Mouse (Mus musculus) c-Kit-positive CD71-positive TER-119-negative erythroid progenitor cells, embryonic 14.5 days (primary cell): ENCODE results near the gene Bcorl1.

Experiments used
- DNase-seq: peaks from one replicate; pipeline ENCODE4 v3.0.0-alpha.2; 2013; ENCODE audit warnings: low read depth

The Bcorl1 gene

GRCm38 (mm10) chrX:48341141-48341540, at the start of gene Bcorl1:
Gene Bcorl1, plus strand, starts transcription at chrX:48341358.
- no peak for DNase-seq

GRCm38 (mm10) chrX:48291413-48291812, 49.7 kb upstream of the Bcorl1 start:
- no peak for DNase-seq

- no peak for DNase-seq
Observed at GRCm38 (mm10) chrX:48305356-48305755, 35.8 kb upstream of the Bcorl1 start.

- DNase-seq = no peak
Observed at GRCm38 (mm10) chrX:48310706-48311517, 30.2 kb upstream of the Bcorl1 start.

- no peak for DNase-seq
Observed at GRCm38 (mm10) chrX:48311727-48312126, 29.4 kb upstream of the Bcorl1 start.

- DNase-seq = peak; percentile 73
Observed at GRCm38 (mm10) chrX:48314530-48315079, 26.6 kb upstream of the Bcorl1 start.

GRCm38 (mm10) chrX:48317444-48317843, 23.7 kb upstream of the Bcorl1 start:
- no peak for DNase-seq

GRCm38 (mm10) chrX:48318194-48318593, 23.0 kb upstream of the Bcorl1 start:
- DNase-seq = no peak

- no peak for DNase-seq
Observed at GRCm38 (mm10) chrX:48340441-48341049, 613 bp upstream of the Bcorl1 start.

- DNase-seq = no peak
Observed at GRCm38 (mm10) chrX:48341621-48342161, 533 bp downstream of the Bcorl1 start.

- DNase-seq = no peak
Observed at GRCm38 (mm10) chrX:48342731-48343130, 1.6 kb downstream of the Bcorl1 start.

- DNase-seq = peak; percentile 75
Observed at GRCm38 (mm10) chrX:48343461-48343952, 2.3 kb downstream of the Bcorl1 start.

GRCm38 (mm10) chrX:48343966-48344642, 2.9 kb downstream of the Bcorl1 start:
- DNase-seq = no peak

GRCm38 (mm10) chrX:48344643-48345384, 3.7 kb downstream of the Bcorl1 start:
- no peak for DNase-seq

- no peak for DNase-seq
Observed at GRCm38 (mm10) chrX:48345385-48345932, 4.3 kb downstream of the Bcorl1 start.

GRCm38 (mm10) chrX:48355346-48355745, 14.2 kb downstream of the Bcorl1 start:
- DNase-seq = no peak

- DNase-seq = no peak
Observed at GRCm38 (mm10) chrX:48365836-48366577, 24.8 kb downstream of the Bcorl1 start.

GRCm38 (mm10) chrX:48367841-48368240, 26.7 kb downstream of the Bcorl1 start:
- DNase-seq = no peak

GRCm38 (mm10) chrX:48383643-48384042, 42.5 kb downstream of the Bcorl1 start:
- DNase-seq = peak; percentile 9

GRCm38 (mm10) chrX:48385927-48386326, 44.8 kb downstream of the Bcorl1 start:
- DNase-seq = no peak
